Mouse (Mus musculus): Measurements from ENCODE around the gene Cpne6. TPM values are rescaled to one million over a fixed set of nuclear protein-coding genes. Genes with fewer than 3 reads are reported as not detected.

Cpne6 gene
- polyA plus RNA-seq, 1 experiment from 2014 or later, result 0.42 TPM

GRCm38 (mm10) chr14:55559799-55560201 lies 49.6 kb downstream of the Cpne6 start, which contains the start of gene Dcaf11:
Gene Dcaf11 (plus strand): TSS chr14:55560006.
- H3K4me3 ChIP-seq, result peak within 1 kb of the TSS; percentile 65
- ATAC-seq (ENCODE audit: low FRiP score, low read depth), result peak; percentile 79
- peaks cover 16% of the 10 kb centered on the region for H3K36me3 ChIP-seq
- WGBS, result under 1% methylated on average over 27 of the region's 27 CpGs
- no peaks in the 10 kb centered on the region for H3K9me3 ChIP-seq
- H3K27me3 ChIP-seq, result no peaks in the 10 kb centered on the region
- H3K4me2 ChIP-seq (replicated peaks), result peak within 1 kb of the TSS; percentile 86
- H3K9ac ChIP-seq (replicated peaks), result peak within 1 kb of the TSS; percentile 74
- peaks cover 18% of the 10 kb centered on the region for H3K4me1 ChIP-seq
- H3K27ac ChIP-seq (replicated peaks), result peak within 1 kb of the TSS; percentile 98

- under 1% methylated on average over 51 of the region's 51 CpGs for WGBS
- no peaks in the 10 kb centered on the region for H3K9me3 ChIP-seq
- no peaks in the 10 kb centered on the region for H3K27me3 ChIP-seq
- H3K4me3 ChIP-seq, result peak within 1 kb of the TSS; percentile 65
- peak within 1 kb of the TSS; percentile 86 for H3K4me2 ChIP-seq (replicated peaks)
- ATAC-seq (ENCODE audit: low FRiP score, low read depth), result peak; percentile 96
- H3K27ac ChIP-seq (replicated peaks), result peak within 1 kb of the TSS; percentile 98
- H3K36me3 ChIP-seq, result peaks cover 22% of the 10 kb centered on the region
- peaks cover 18% of the 10 kb centered on the region for H3K4me1 ChIP-seq
- peak within 1 kb of the TSS; percentile 74 for H3K9ac ChIP-seq (replicated peaks)
Measured at GRCm38 (mm10) chr14:55560202-55561073, 50.2 kb downstream of the Cpne6 start, which contains the start of gene A730061H03Rik. Gene A730061H03Rik (minus strand): TSS chr14:55560406.

GRCm38 (mm10) chr14:55561860-55562259 lies 51.6 kb downstream of the Cpne6 start:
- H3K27ac ChIP-seq (replicated peaks), result no peak overlapping the region
- no peak overlapping the region for H3K9ac ChIP-seq (replicated peaks)
- H3K4me2 ChIP-seq (replicated peaks), result peak overlapping the region; percentile 86
- H3K36me3 ChIP-seq, result peaks cover 37% of the 10 kb centered on the region
- H3K27me3 ChIP-seq, result no peaks in the 10 kb centered on the region
- ATAC-seq (ENCODE audit: low FRiP score, low read depth), result no peak
- no peaks in the 10 kb centered on the region for H3K9me3 ChIP-seq
- WGBS, result 91% methylated on average over 10 of the region's 10 CpGs
- H3K4me1 ChIP-seq, result peaks cover 17% of the 10 kb centered on the region
- no peak overlapping the region for H3K4me3 ChIP-seq

GRCm38 (mm10) chr14:55563249-55563648 lies 53.0 kb downstream of the Cpne6 start:
- Histone ChIP-seq H3K4me3 (no peak overlapping the region), H3K4me1 (peaks cover 16% of the 10 kb centered on the region), H3K4me2 (replicated peaks) (no peak overlapping the region), H3K36me3 (peaks cover 50% of the 10 kb centered on the region), H3K9me3 (no peaks in the 10 kb centered on the region), H3K27me3 (no peaks in the 10 kb centered on the region), H3K27ac (replicated peaks) (no peak overlapping the region), H3K9ac (replicated peaks) (no peak overlapping the region)
- ATAC-seq (ENCODE audit: low FRiP score, low read depth), result no peak
- WGBS, result 93% methylated on average over 11 of the region's 11 CpGs

GRCm38 (mm10) chr14:55565748-55566147 lies 55.5 kb downstream of the Cpne6 start:
- no peak overlapping the region for H3K4me2 ChIP-seq (replicated peaks)
- no peak overlapping the region for H3K4me3 ChIP-seq
- H3K9me3 ChIP-seq, result no peaks in the 10 kb centered on the region
- no peak overlapping the region for H3K27ac ChIP-seq (replicated peaks)
- H3K9ac ChIP-seq (replicated peaks), result no peak overlapping the region
- ATAC-seq (ENCODE audit: low FRiP score, low read depth), result no peak
- H3K27me3 ChIP-seq, result no peaks in the 10 kb centered on the region
- peaks cover 73% of the 10 kb centered on the region for H3K36me3 ChIP-seq
- peaks cover 13% of the 10 kb centered on the region for H3K4me1 ChIP-seq
- 86% methylated on average over 3 of the region's 3 CpGs for WGBS

Other genes starting within 250 kb of the Cpne6 start
- 38.2 and 39.6 TPM in 2 replicates for gene Dhrs4, start 31.7 kb upstream of the Cpne6 start, polyA plus RNA-seq (2016; fragmentation: Nextera tagmentation; extraction: Ambion mirVana)
- gene Carmil3, start 19.8 kb upstream of the Cpne6 start, polyA plus RNA-seq (2016; fragmentation: Nextera tagmentation; extraction: Ambion mirVana), result 13.8 and 14.8 TPM in 2 replicates
- gene Nrl, start 14.5 kb downstream of the Cpne6 start, polyA plus RNA-seq (2016; fragmentation: Nextera tagmentation; extraction: Ambion mirVana), result not detected in 2 replicates
- gene Pck2, start 29.8 kb downstream of the Cpne6 start, polyA plus RNA-seq (2016; fragmentation: Nextera tagmentation; extraction: Ambion mirVana), result 16.8 and 22.0 TPM in 2 replicates
- gene Dcaf11, start 49.6 kb downstream of the Cpne6 start, polyA plus RNA-seq (2016; fragmentation: Nextera tagmentation; extraction: Ambion mirVana), result 113 and 117 TPM in 2 replicates
- gene A730061H03Rik, start 50.0 kb downstream of the Cpne6 start, polyA plus RNA-seq (2016; fragmentation: Nextera tagmentation; extraction: Ambion mirVana), result not detected in 2 replicates
- 0.24 TPM in 1 of 2 replicates, not detected in the other for gene Fitm1, start 65.2 kb downstream of the Cpne6 start, polyA plus RNA-seq (2016; fragmentation: Nextera tagmentation; extraction: Ambion mirVana)
- gene Psme1, start 67.7 kb downstream of the Cpne6 start, polyA plus RNA-seq (2016; fragmentation: Nextera tagmentation; extraction: Ambion mirVana), result 122 and 127 TPM in 2 replicates
- 6.4 and 6.7 TPM in 2 replicates for gene Emc9, start 74.9 kb downstream of the Cpne6 start, polyA plus RNA-seq (2016; fragmentation: Nextera tagmentation; extraction: Ambion mirVana)
- 192 and 215 TPM in 2 replicates for gene Psme2, start 80.7 kb downstream of the Cpne6 start, polyA plus RNA-seq (2016; fragmentation: Nextera tagmentation; extraction: Ambion mirVana)
- gene Rnf31, start 81.3 kb downstream of the Cpne6 start, polyA plus RNA-seq (2016; fragmentation: Nextera tagmentation; extraction: Ambion mirVana), result 20.0 and 20.5 TPM in 2 replicates
- gene Irf9, start 93.1 kb downstream of the Cpne6 start, polyA plus RNA-seq (2016; fragmentation: Nextera tagmentation; extraction: Ambion mirVana), result 9.4 and 11.5 TPM in 2 replicates
- 6.6 and 7.3 TPM in 2 replicates for gene Rec8, start 107.6 kb downstream of the Cpne6 start, polyA plus RNA-seq (2016; fragmentation: Nextera tagmentation; extraction: Ambion mirVana)
- 78.5 and 85.4 TPM in 2 replicates for gene Ipo4, start 125.5 kb downstream of the Cpne6 start, polyA plus RNA-seq (2016; fragmentation: Nextera tagmentation; extraction: Ambion mirVana)
- 3.5 and 4.9 TPM in 2 replicates for gene Gm49378, start 127.5 kb downstream of the Cpne6 start, polyA plus RNA-seq (2016; fragmentation: Nextera tagmentation; extraction: Ambion mirVana)
- 64.0 and 66.1 TPM in 2 replicates for gene Tm9sf1, start 133.4 kb downstream of the Cpne6 start, polyA plus RNA-seq (2016; fragmentation: Nextera tagmentation; extraction: Ambion mirVana)
- 0.63 and 0.80 TPM in 2 replicates for gene Tssk4, start 139.7 kb downstream of the Cpne6 start, polyA plus RNA-seq (2016; fragmentation: Nextera tagmentation; extraction: Ambion mirVana)
- gene Mdp1, start 150.1 kb downstream of the Cpne6 start, polyA plus RNA-seq (2016; fragmentation: Nextera tagmentation; extraction: Ambion mirVana), result 63.8 and 67.2 TPM in 2 replicates
- 56.4 and 64.8 TPM in 2 replicates for gene Gmpr2, start 161.5 kb downstream of the Cpne6 start, polyA plus RNA-seq (2016; fragmentation: Nextera tagmentation; extraction: Ambion mirVana)
- 515 and 554 TPM in 2 replicates for gene Nedd8, start 161.7 kb downstream of the Cpne6 start, polyA plus RNA-seq (2016; fragmentation: Nextera tagmentation; extraction: Ambion mirVana)
- 53.5 and 55.4 TPM in 2 replicates for gene Tinf2, start 171.4 kb downstream of the Cpne6 start, polyA plus RNA-seq (2016; fragmentation: Nextera tagmentation; extraction: Ambion mirVana)
- gene Tgm1, start 203.5 kb downstream of the Cpne6 start, polyA plus RNA-seq (2016; fragmentation: Nextera tagmentation; extraction: Ambion mirVana), result 0.56 and 0.59 TPM in 2 replicates
- gene Rabggta, start 211.8 kb downstream of the Cpne6 start, polyA plus RNA-seq (2016; fragmentation: Nextera tagmentation; extraction: Ambion mirVana), result 34.7 and 35.3 TPM in 2 replicates
- gene Dhrs1, start 235.2 kb downstream of the Cpne6 start, polyA plus RNA-seq (2016; fragmentation: Nextera tagmentation; extraction: Ambion mirVana), result 64.8 and 65.9 TPM in 2 replicates
- gene Nop9, start 235.2 kb downstream of the Cpne6 start, polyA plus RNA-seq (2016; fragmentation: Nextera tagmentation; extraction: Ambion mirVana), result 44.1 and 45.9 TPM in 2 replicates
- gene Cideb, start 248.0 kb downstream of the Cpne6 start, polyA plus RNA-seq (2016; fragmentation: Nextera tagmentation; extraction: Ambion mirVana), result not detected in 2 replicates